Mouse (Mus musculus): Measurements from ENCODE around the gene Kmo. TPM values are rescaled to one million over a fixed set of nuclear protein-coding genes. Genes with fewer than 3 reads are reported as not detected.

The Kmo gene
- total RNA-seq, 2 experiments from 2014 or later, result 0.38 TPM; not detected in 1

DNA sequence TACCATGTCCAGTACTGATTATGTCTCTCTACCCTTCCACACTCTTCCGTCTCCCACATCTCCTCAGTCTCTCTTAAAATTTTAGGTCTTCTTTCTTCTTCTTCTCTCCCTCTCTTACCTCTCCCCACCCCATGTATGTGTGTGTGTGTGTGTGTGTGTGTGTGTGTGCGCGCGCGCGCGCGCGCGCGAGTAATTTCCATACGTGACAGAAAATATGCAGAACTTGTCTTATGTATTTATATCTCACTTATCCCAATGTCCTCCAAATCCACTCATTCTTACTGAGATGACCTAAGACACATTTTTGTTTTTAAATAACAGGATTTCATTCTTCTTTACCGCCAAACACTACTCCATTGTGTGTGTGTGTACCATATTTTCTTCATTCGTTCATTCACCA lies 12.3 kb downstream of the Kmo start:
- no peak for DNase-seq

DNA sequence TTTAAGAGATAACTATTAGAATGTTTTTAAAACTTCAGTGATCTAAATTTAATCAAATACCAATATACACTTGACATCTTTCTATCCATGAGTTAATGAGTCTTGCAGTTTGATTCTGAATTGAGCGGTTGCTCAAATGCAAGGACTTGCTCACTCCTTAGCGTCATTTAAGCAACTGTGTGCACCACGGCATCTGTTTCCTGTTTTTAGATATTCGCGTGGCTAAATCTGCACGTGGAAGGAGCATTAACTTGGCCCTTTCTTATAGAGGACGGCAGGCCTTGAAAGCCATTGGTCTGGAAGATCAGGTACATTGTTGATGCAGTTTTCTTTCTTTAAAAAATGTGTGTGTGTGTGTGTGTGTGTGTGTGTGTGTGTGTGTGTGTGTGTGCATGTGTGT lies 17.5 kb downstream of the Kmo start:
- no peak for DNase-seq

DNA sequence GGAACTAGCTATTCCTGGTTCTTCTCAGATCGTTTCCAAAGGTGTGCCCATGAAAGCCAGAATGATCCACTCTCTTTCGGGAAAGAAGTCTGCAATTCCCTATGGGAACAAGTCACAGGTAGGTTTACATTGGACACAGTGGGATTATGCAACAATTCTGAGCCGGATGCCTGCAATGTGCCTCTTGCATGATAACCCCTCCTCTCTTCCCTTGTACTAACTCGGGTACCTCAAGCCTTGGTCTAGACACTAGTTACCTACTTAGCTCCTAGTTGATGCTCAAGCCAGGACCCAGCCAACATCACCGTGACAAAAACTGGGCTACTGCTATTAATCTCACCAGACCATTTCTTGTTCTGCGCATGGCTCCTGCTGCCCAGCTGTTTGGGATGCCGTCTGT lies 18.9 kb downstream of the Kmo start:
- no peak for DNase-seq

DNA sequence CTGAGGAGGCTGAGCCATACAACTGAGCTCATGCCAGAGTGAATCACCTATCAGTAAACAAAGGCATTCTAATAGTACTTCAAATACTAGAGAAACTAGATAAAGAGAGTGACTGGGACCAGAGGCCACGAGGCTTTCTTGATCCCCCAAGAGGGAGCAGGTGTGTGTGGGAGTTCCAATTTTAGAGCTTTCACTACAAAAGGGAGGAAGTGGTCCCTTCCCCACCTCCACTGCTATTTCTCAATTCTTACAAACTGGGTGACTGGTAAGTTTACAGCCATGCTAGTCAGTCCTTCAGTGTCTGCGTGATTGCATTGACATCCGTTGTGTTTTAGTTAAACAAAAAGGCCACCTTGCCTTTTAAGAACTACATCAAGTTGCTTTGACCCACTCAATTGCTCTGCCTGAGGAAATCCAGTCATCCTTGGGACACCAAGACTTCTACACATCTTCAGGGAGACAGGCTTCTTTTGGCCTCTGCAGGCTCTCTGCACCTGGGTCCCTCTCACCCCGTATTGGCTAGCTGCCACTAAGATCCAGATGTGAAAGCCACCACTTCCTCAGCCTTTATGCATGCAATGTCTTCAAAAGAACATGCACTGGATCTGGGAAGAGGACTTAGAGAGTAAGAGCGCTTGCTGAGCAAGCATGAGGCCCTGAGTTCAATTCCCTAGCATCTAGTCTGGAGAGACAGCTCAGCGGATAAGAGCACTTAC lies 20.4 kb downstream of the Kmo start:
- DNase-seq, result no peak

DNA sequence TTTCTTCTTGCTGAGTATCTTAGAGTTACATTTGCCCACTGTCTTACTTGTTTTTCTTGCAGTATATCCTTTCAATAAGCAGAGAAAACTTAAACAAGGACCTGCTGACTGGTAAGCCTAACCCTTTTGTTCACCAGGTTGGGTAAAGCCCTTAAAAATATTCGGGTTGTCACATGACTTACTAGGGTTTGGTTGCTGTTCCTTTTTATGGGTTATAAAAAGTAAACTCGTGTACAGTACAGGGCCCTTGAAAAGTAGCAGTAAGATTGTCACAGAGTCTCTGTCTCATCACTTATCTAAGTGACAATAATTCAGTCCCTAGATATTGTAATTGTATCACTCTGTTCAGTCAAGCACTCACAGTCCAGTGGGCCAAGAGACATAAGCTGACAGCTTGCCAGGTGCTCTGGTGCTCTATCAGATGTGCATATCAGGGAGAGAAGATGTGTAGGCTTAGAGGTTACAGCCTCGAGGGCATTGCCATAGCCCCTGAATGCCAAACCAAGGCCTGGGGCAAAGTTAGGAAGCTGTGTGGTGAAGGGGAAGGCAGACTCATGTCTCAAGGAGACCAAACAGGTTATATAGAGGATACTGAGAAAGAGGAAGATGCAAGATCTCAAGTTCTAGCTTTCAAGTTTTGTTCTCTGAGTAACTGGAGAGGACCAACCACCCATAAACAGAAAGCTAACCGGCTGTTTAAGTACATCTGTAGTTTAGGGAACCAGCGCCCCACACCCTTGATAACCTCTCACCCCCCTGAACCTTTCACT lies 23.5 kb downstream of the Kmo start:
- DNase-seq, result no peak

DNA sequence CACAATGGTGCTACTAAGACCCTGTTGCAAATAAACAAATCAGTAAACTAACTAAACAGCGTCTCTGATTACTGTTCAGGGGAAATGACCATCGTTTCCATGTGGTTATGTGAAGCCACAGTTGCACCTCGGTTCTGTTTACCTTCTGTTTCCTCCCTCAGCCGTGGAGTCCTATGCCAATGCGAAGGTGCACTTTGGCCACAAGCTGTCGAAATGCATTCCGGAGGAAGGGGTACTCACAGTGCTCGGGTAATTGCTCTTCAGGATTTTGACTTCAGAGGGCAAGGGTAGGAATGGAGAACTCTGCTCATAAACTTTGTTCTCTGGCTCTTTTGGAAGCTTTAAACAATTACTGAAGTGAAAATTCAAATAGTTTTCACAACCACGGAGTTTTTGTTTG lies 26.8 kb downstream of the Kmo start:
- DNase-seq, result no peak

DNA sequence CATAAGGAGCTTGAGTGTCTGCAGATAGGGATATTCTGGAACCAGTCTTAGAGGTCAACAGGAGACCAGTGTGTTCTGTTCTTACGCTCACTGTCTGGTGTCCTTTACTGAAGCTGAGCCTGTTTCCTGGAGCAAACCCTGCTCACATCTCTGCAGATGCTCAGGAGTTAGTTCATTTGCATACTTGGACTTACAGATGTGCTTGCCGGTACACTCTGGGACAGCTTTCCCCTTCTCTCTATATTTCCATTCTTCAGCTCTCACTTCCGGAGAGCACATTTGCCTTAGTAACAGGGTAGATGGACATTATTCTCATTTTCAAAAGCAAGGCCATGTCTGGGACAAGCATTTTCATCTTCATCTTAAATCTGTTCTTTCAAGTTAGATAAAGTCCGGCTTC lies 28.4 kb downstream of the Kmo start:
- no peak for DNase-seq

DNA sequence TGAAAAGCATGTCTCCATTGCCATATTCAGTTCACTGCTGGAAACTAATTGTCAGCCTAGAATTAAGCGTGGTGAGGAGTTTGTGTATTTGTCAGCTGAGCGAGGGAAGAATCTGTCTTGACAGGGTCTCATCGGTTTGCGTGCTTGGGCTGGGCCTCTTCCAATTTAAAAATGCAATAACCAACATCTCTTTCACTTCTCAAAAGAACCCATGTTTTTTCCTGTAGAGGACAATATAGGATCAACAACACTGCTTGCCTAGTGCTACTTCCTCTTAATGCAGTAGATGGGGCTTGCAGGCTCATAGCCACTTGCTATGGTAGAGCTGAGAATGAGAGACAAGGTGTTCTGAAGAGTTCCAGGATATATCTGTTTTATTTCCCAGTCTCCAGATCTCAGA lies 39.7 kb downstream of the Kmo start:
- DNase-seq, result no peak

DNA sequence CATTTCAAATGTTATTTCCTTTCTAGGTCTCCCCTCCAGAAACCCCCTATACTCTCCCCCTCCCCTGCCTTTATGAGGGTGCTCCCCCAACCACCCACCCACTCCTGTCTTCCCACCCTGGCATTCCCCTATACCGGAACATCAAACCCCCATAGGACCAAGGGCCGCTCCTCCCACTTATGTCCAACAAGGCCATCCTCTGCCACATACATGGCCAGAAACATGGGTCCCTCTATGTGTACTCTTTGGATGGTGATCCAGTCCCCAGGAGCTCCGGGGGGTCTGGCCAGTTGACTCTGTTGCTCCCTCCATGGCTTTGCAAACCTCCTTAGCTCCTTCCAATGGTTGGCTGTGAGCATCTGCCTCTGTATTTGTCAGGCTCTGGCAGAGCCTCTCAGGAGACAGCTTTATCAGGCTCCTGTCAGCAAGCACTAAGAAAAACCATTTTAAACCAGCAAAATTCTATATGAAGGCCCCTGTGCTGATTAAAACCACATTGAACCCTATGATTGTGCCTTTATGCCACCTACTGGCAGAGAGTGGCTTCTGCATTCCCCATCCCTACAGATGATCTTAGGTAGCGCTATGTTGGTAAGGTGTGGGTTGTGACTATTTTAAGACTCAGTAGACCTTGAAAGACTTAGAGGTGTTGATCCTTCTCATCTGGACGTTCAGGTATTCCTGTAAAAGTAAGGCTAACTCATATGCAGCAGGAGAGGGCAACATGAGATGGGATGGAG lies 48.7 kb downstream of the Kmo start:
- no peak for DNase-seq

DNA sequence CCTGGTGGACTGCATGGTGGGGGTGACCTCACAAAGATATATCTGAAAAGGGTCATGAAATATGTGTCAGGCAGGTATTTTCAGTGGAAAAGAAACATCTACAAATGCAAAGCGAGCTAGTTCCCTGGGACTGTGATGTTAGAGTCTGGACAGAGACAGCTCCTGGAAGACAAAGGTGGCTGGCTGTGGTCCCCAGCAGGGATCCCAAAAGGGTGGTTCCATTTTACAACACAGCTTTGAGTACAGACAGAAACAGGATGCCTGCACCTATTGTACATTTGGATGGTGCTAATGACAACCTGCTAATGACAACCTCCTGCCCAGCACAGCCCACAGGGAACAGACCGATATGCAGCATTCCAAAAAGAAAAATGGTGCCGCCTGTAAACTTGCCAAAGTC lies 49.3 kb downstream of the Kmo start:
- no peak for DNase-seq

DNA sequence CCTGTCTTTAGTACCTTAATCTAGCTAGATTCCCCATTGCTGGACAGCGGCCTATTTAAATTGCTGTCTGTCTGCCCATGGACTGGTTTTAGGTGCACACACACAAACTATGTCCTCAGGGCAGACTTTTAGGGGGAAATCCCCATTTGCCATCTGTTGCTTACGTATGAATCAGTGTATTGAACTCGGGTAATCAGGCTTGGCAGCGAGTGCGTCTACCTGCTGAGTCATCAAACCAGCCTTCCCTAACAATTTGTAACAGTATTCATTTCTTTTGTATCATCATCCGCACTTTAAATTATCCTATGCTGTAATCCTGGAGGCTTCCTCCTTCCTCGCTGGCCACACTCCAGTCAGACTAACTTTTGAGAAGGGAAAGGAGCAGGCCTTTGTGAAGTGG lies 49.9 kb downstream of the Kmo start:
- DNase-seq, result peak in 1 of 2 experiments; percentile 2

DNA sequence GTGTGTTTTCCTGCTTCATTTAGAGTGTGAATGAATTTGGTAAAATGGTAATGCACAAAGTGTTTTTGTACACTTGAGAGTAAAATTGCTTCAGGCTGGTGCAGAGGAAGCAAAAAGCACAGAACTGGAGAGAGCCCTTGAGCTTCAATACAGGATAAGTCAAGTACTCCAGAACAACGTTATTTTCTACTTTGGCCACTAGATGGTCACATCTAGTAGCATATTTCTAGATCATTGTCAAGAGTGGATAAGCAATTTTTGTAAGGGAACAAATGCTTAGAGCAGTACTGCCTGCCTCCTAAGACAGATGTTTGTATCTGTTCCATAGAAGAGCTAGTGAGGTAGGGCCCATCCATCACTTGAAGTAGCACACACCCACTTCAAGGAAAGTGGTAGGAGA lies 51.4 kb downstream of the Kmo start:
- DNase-seq, result no peak

DNA sequence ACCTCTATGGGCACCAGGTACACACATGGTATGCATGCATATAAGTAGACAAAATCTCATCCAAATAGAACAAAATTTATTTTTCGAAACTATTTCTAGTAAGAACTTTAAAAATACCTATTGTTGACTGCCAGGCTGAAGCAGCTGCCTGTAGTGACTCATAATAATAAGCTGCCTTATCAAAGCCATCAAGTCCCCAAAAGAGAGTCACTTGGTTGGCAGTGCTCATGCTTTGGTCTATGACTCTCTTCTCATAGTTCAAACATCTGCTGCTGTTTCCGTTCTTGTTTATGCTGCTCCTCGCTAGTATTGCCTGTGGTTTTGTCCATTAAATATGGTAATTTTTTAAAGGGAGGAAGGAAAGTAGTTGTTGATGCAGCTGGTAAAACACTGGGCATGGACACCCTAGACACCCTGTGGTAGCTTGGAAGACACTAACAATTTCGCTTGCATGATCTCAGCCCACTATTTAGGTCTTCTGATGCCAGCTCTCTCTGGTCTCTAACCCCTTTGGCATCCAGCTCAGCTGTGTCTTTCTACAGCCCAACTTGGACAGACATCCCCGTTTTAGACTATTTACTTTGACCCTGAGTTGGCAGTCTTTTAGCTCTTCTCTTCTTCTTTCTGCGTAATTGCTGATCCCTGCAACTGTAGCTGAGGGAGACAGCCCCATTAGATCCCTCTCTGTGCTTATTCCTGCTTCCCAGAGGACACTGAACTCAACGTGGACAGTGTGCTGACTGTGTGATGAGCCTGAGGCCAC lies 53.6 kb downstream of the Kmo start:
- no peak for DNase-seq

DNA sequence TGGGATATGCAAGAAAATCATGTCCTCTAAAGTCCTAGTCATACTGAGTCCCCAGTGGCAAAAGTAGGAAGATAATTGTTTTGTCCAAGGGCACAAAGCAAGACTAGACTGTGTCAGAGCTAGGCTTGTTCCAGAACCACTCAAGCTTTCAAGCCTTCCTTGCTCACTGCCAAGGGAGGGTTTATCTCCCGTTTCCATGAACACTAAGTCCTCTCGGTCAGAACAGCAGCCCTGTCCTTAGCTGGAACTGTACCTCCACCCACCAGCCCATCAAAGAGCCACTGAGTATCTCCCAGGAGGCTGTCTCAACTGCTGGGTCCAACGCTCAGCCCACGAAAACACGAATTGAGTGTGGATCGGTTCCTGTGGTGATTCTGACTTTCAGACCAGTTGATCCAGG lies 54.9 kb downstream of the Kmo start:
- DNase-seq, result no peak

DNA sequence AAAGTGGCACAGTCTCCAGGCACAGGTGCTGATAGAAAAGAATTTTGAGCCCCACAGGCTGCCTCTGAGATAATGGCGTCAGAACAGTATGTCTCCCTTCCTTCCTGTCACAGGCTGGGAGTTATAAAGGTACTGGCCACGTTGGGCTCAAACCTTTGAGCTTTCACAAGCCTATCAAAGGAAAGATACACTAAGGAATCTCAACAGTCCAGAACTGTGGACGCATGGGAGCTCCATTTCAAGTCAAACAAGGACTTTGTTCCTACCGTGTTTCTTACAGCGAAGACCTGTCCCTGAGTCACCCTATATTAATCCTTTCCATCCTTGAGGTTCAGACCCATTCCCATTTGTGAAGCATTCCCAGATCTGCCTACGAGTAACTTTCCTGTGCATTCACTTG lies 57.3 kb downstream of the Kmo start:
- no peak for DNase-seq

DNA sequence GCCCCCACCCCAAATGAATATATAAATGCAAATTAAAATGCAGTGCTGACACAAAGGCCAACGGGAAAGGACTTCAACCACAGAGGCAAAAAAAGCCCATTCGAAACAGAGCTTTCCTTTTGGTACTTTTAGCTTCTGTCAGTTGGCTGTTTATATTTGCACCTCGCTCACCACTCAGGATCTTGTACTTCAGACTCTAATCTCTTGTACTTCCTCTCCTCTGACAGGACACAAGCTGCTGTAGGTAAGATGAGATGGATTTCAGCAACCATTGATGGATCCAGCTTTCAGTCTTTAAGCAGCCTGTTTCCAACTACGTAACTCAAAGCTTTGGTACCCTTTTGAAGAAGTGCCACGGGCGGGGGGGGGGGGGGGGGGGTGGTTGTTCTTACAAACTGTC lies 60.8 kb downstream of the Kmo start:
- DNase-seq, result no peak

DNA sequence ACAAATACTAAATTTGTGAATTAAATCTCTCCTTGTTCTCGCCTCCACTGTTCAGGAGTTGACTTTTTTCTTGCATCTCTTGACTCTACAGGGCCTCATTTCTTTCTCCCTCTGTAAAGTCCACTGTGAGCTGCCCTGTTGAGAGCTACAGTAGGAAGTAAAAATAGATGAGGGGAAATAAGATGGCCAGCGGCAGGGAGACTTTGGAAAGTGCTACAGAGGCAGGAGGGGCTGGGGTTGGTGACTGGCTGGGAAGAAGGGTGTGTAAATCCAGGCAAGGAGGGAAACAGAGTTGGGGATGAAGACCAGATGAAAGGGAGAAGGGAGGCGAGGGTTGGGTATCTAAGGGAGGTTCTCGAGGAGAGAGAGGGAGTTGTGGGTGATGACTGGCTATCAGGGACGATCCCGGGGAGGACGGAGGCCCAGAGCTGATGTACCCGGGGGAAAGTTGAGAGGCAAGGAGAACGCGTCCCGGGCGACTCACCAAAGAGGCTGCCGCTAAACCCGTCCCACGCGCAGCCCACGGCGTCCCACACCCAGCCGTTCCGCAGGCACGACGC lies 71.6 kb downstream of the Kmo start:
- no peak for DNase-seq

DNA sequence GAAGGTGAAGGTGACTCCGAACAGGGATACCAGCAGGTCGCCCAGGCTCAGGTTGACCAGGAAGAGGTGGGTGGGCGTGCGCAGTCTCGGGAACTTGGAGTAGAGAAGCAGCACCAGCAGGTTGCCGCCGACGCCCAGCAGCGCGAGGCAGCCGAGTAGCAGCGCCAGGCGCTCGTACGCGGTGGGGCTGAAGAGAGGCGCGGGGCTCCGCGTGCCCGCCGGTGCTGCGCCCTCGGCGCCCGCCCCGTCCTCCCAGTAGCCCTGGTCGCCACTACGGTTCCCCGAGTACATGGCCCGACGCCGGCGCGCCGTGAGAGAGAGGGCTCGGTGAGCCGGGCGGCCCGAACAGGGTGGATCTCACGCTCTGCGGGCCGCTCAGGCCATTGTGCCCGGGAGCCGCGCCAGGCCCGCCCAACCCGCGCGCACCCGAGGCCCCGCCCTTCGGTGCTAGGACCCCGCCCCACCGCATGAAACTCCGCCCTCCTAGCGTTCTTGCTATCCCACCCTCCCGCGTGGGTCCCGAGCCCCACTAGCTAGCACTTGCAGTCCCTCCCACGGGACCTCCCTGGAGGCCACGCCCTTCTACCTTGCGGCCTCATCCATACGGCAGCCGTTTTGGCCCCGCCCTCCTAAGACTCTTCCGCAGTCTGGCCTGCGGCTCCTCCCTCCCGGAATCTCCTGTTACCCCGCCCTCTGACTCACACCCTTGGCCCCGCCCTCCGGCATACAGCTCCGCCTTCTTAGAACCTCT lies 72.2 kb downstream of the Kmo start, which contains the start of the genes Opn3 and Chml:
Gene Opn3 (minus strand): TSS at position 531 of the 751 bp plus-strand sequence.
Gene Chml (minus strand): TSS at position 656 of the 751 bp plus-strand sequence.
- peak; percentile 95 to 96 for DNase-seq

DNA sequence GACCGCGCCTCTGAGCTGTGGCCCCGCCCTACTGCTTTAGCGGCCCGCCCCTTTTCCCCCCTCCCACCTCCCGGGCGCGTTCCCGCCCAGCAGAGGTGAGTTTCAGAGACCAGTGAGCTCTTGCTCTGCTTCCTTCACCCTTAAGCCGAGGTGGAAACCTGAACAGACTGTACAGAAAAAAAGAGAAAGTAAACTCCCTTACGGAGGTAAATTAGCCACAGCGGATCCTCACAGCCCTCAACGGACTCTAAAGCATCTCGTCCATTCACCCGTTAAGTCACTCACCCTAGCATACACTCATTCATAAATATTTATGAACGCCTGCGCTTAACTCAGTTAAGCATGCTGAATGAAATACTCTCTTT lies 72.8 kb downstream of the Kmo start:
- no peak for DNase-seq

DNA sequence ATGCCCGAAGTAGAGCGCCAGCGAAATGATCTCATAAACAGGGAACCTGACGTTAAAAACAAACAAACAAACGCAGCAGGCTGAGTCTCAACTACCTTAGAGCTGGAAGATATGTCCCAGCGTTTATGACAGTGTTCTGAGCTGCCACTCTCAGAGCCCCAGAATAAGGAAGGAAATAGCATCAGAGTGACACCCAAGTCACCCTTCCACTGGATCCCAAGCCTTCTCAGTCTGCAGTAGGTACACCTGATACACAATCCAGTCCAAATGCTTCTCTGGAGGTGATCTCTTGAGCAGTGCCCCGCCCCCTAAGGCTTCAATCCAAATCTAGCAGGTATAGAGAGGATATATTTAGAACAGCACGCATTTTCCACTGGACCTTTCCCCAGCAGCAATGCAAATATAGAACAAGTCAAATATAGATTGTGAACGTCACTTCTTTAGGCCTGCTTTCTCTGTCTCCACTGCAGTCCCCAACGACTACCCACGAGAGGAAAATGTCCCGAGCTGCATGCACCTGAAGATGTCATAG lies 73.3 kb downstream of the Kmo start:
- DNase-seq, result peak in 1 of 2 experiments; percentile 8

DNA sequence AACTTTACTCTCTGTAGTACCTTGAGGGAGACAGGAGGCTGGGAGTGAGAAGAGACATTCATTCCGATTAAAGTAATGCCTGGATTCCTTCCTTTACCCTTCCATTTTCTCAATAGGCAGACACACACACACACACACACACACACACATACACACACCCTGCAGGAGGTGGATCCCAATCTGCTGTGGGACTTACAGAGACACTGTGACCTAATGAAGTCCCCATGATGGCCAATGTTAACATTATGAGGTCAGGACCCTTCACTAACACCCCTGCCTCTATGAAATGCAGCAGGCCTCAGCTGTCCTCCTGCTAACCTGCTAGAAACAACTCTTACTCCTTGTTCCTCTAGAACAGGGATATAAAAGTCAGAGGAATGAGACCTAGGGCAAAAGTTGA lies 78.1 kb downstream of the Kmo start, which contains the start of gene Wdr64:
Gene Wdr64 (plus strand): TSS at position 301 of the 400 bp plus-strand sequence.
- no peak for DNase-seq
